Mouse (Mus musculus): Measurements from ENCODE around the gene Pole2.

Pole2 gene

GRCm38 (mm10) chr12:69210056-69210979 is 17.7 kb downstream of the Pole2 start:
- DNase-seq (ENCODE audit: low spot score in 2 of 2) = no peak

GRCm38 (mm10) chr12:69208520-69208919 is 19.5 kb downstream of the Pole2 start:
- DNase-seq (ENCODE audit: low spot score in 2 of 2) = no peak

- DNase-seq (ENCODE audit: low spot score in 2 of 2) = no peak
These were observed 20.1 kb downstream of the Pole2 start for GRCm38 (mm10) chr12:69207926-69208325.

- no peak for DNase-seq (ENCODE audit: low spot score in 2 of 2)
These were observed 20.6 kb downstream of the Pole2 start for GRCm38 (mm10) chr12:69207396-69207795.

- DNase-seq (ENCODE audit: low spot score in 2 of 2) = no peak
These were observed 23.8 kb downstream of the Pole2 start, which contains the start of gene Gm49384 for GRCm38 (mm10) chr12:69204052-69204833. TSS of gene Gm49384 (minus strand) at chr12:69204267.

GRCm38 (mm10) chr12:69198985-69199384 is 29.0 kb downstream of the Pole2 start:
- DNase-seq (ENCODE audit: low spot score in 2 of 2) = no peak

- peak in 1 of 2 experiments; percentile 35 for DNase-seq (ENCODE audit: low spot score in 2 of 2)
These were observed 29.8 kb downstream of the Pole2 start, which contains the start of gene Dnaaf2 for GRCm38 (mm10) chr12:69198164-69198535. TSS of gene Dnaaf2 (minus strand) at chr12:69198429.

- DNase-seq (ENCODE audit: low spot score in 2 of 2) = peak; percentile 10 to 39
These were observed 30.4 kb downstream of the Pole2 start for GRCm38 (mm10) chr12:69197378-69198163.

GRCm38 (mm10) chr12:69196444-69197377 is 31.3 kb downstream of the Pole2 start, which contains the start of gene Gm49383:
TSS of gene Gm49383 (minus strand) at chr12:69197104.
- DNase-seq (ENCODE audit: low spot score in 2 of 2) = peak; percentile 49 to 52

- no peak for DNase-seq (ENCODE audit: low spot score in 2 of 2)
These were observed 35.4 kb downstream of the Pole2 start for GRCm38 (mm10) chr12:69192637-69193036.

GRCm38 (mm10) chr12:69191396-69191795 is 36.6 kb downstream of the Pole2 start:
- DNase-seq (ENCODE audit: low spot score in 2 of 2) = no peak

GRCm38 (mm10) chr12:69190522-69190921 is 37.5 kb downstream of the Pole2 start:
- DNase-seq (ENCODE audit: low spot score in 2 of 2) = no peak

GRCm38 (mm10) chr12:69190074-69190473 is 37.9 kb downstream of the Pole2 start:
- no peak for DNase-seq (ENCODE audit: low spot score in 2 of 2)

- DNase-seq (ENCODE audit: low spot score in 2 of 2) = no peak
These were observed 41.1 kb downstream of the Pole2 start for GRCm38 (mm10) chr12:69186811-69187471.

GRCm38 (mm10) chr12:69185371-69185770 is 42.6 kb downstream of the Pole2 start:
- no peak for DNase-seq (ENCODE audit: low spot score in 2 of 2)

- peak; percentile 22 to 42 for DNase-seq (ENCODE audit: low spot score in 2 of 2)
These were observed 43.4 kb downstream of the Pole2 start for GRCm38 (mm10) chr12:69184342-69185295.

- peak; percentile 99 for DNase-seq (ENCODE audit: low spot score in 2 of 2)
These were observed 44.2 kb downstream of the Pole2 start, which contains the start of the genes Rpl36al and Mgat2 for GRCm38 (mm10) chr12:69183583-69184308. TSS of gene Rpl36al (minus strand) at chr12:69184083. TSS of gene Mgat2 (plus strand) at chr12:69184157.

GRCm38 (mm10) chr12:69181800-69182199 is 46.2 kb downstream of the Pole2 start:
- no peak for DNase-seq (ENCODE audit: low spot score in 2 of 2)
